Mouse (Mus musculus): ENCODE measurements around the gene Bfsp1. TPM values are rescaled to one million over a fixed set of nuclear protein-coding genes. Genes with fewer than 3 reads are reported as not detected.

Gene Bfsp1
- polyA plus RNA-seq, 1 experiment from 2014 or later = 2.3 TPM

- ATAC-seq (ENCODE audit: insufficient number of reproducible peaks, low FRiP score) = no peak
- no peak overlapping the region for H3K4me2 ChIP-seq
- 77% methylated on average over 15 of the region's 15 CpGs for WGBS
- H3K36me3 ChIP-seq = no peaks in the 10 kb centered on the region
- no peaks in the 10 kb centered on the region for H3K27me3 ChIP-seq (replicated peaks)
- no peak overlapping the region for H3K9ac ChIP-seq
- H3K9me3 ChIP-seq (replicated peaks) = 0 out of 2 replicates have a peak, but pooled peaks cover 5% of the 10 kb centered on the region
- no peak overlapping the region for H3K27ac ChIP-seq (ENCODE audit: poor library complexity, severe bottlenecking)
- H3K4me1 ChIP-seq (replicated peaks) = no peaks in the 10 kb centered on the region
- H3K4me3 ChIP-seq = no peak overlapping the region
These were observed 26.3 kb upstream of the Bfsp1 start for GRCm38 (mm10) chr2:143889131-143889859.

GRCm38 (mm10) chr2:143882606-143883288 lies 19.8 kb upstream of the Bfsp1 start:
- WGBS = 30% methylated on average over 10 of the region's 10 CpGs
- H3K27ac ChIP-seq (ENCODE audit: poor library complexity, severe bottlenecking) = no peak overlapping the region
- ATAC-seq (ENCODE audit: insufficient number of reproducible peaks, low FRiP score) = no peak

GRCm38 (mm10) chr2:143882002-143882401 lies 19.0 kb upstream of the Bfsp1 start:
- Histone ChIP-seq H3K27me3 (replicated peaks) (no peaks in the 10 kb centered on the region), H3K9me3 (replicated peaks) (no peaks in the 10 kb centered on the region), H3K36me3 (no peaks in the 10 kb centered on the region), H3K4me3 (no peak overlapping the region), H3K9ac (no peak overlapping the region), H3K4me1 (replicated peaks) (peaks cover 14% of the 10 kb centered on the region), H3K4me2 (no peak overlapping the region), H3K27ac (ENCODE audit: poor library complexity, severe bottlenecking) (no peak overlapping the region)
- 81% methylated on average over 4 of the region's 4 CpGs for WGBS
- ATAC-seq (ENCODE audit: insufficient number of reproducible peaks, low FRiP score) = no peak

More at GRCm38 (mm10) chr2:143882606-143883288, 19.8 kb upstream of the Bfsp1 start:
- Histone ChIP-seq H3K4me3 (no peak overlapping the region), H3K4me2 (no peak overlapping the region), H3K9me3 (replicated peaks) (no peaks in the 10 kb centered on the region), H3K36me3 (no peaks in the 10 kb centered on the region), H3K9ac (no peak overlapping the region), H3K4me1 (replicated peaks) (peaks cover 8% of the 10 kb centered on the region; the same call in 1 of the 2 replicates), H3K27me3 (replicated peaks) (no peaks in the 10 kb centered on the region)

GRCm38 (mm10) chr2:143879311-143879710 lies 16.3 kb upstream of the Bfsp1 start:
- no peak overlapping the region for H3K9ac ChIP-seq
- H3K4me2 ChIP-seq = no peak overlapping the region
- no peaks in the 10 kb centered on the region for H3K9me3 ChIP-seq (replicated peaks)
- H3K27me3 ChIP-seq (replicated peaks) = no peaks in the 10 kb centered on the region
- H3K4me1 ChIP-seq (replicated peaks) = peaks cover 23% of the 10 kb centered on the region
- H3K36me3 ChIP-seq = no peaks in the 10 kb centered on the region
- H3K27ac ChIP-seq (ENCODE audit: poor library complexity, severe bottlenecking) = no peak overlapping the region
- ATAC-seq (ENCODE audit: insufficient number of reproducible peaks, low FRiP score) = no peak
- H3K4me3 ChIP-seq = no peak overlapping the region
- 90% methylated on average over 6 of the region's 6 CpGs for WGBS

- no peak overlapping the region for H3K4me2 ChIP-seq
- WGBS = 66% methylated on average over 4 of the region's 4 CpGs
- no peaks in the 10 kb centered on the region for H3K27me3 ChIP-seq (replicated peaks)
- H3K27ac ChIP-seq (ENCODE audit: poor library complexity, severe bottlenecking) = peak overlapping the region; percentile 54; the same call in 1 of the 2 replicates
- H3K4me3 ChIP-seq = no peak overlapping the region
- no peak for ATAC-seq (ENCODE audit: insufficient number of reproducible peaks, low FRiP score)
- no peaks in the 10 kb centered on the region for H3K9me3 ChIP-seq (replicated peaks)
- no peak overlapping the region for H3K9ac ChIP-seq
- no peaks in the 10 kb centered on the region for H3K36me3 ChIP-seq
- H3K4me1 ChIP-seq (replicated peaks) = peaks cover 28% of the 10 kb centered on the region
These were observed 14.1 kb upstream of the Bfsp1 start for GRCm38 (mm10) chr2:143876929-143877632.

GRCm38 (mm10) chr2:143876026-143876425 lies 13.1 kb upstream of the Bfsp1 start:
- H3K9me3 ChIP-seq (replicated peaks) = no peaks in the 10 kb centered on the region
- H3K9ac ChIP-seq = no peak overlapping the region
- H3K36me3 ChIP-seq = no peaks in the 10 kb centered on the region
- H3K27me3 ChIP-seq (replicated peaks) = no peaks in the 10 kb centered on the region
- peaks cover 39% of the 10 kb centered on the region for H3K4me1 ChIP-seq (replicated peaks)
- H3K4me3 ChIP-seq = no peak overlapping the region
- no peak overlapping the region for H3K4me2 ChIP-seq
- H3K27ac ChIP-seq (ENCODE audit: poor library complexity, severe bottlenecking) = peak overlapping the region; percentile 41; the same call in 1 of the 2 replicates
- no peak for ATAC-seq (ENCODE audit: insufficient number of reproducible peaks, low FRiP score)
- WGBS = 30% methylated on average over 1 of the region's 1 CpGs

- peak overlapping the region; percentile 53 for H3K4me2 ChIP-seq
- H3K4me1 ChIP-seq (replicated peaks) = peaks cover 32% of the 10 kb centered on the region
- no peaks in the 10 kb centered on the region for H3K27me3 ChIP-seq (replicated peaks)
- no peaks in the 10 kb centered on the region for H3K36me3 ChIP-seq
- no peak overlapping the region for H3K4me3 ChIP-seq
- no peaks in the 10 kb centered on the region for H3K9me3 ChIP-seq (replicated peaks)
- ATAC-seq (ENCODE audit: insufficient number of reproducible peaks, low FRiP score) = peak; percentile 92
- H3K9ac ChIP-seq = peak overlapping the region; percentile 42
- H3K27ac ChIP-seq (ENCODE audit: poor library complexity, severe bottlenecking) = peak overlapping the region; percentile 96
- WGBS = 3% methylated on average over 10 of the region's 10 CpGs
These were observed 8.1 kb upstream of the Bfsp1 start for GRCm38 (mm10) chr2:143870936-143871688.

- 0 out of 2 replicates have a peak, but pooled peaks have one; percentile 8 for ATAC-seq (ENCODE audit: insufficient number of reproducible peaks, low FRiP score)
- Histone ChIP-seq H3K4me2 (0 out of 2 replicates have a peak overlapping the region, but pooled peaks have one; percentile 19), H3K9me3 (replicated peaks) (no peaks in the 10 kb centered on the region), H3K4me1 (replicated peaks) (peaks cover 26% of the 10 kb centered on the region), H3K9ac (no peak overlapping the region), H3K4me3 (no peak overlapping the region), H3K27me3 (replicated peaks) (no peaks in the 10 kb centered on the region), H3K36me3 (no peaks in the 10 kb centered on the region), H3K27ac (ENCODE audit: poor library complexity, severe bottlenecking) (no peak overlapping the region)
- WGBS = 2% methylated on average over 6 of the region's 6 CpGs
These were observed 4.4 kb upstream of the Bfsp1 start for GRCm38 (mm10) chr2:143867326-143867725.

- WGBS = 64% methylated on average over 8 of the region's 8 CpGs
- Histone ChIP-seq H3K27ac (ENCODE audit: poor library complexity, severe bottlenecking) (no peak overlapping the region), H3K4me3 (no peak overlapping the region), H3K4me1 (replicated peaks) (0 out of 2 replicates have a peak, but pooled peaks cover 4% of the 10 kb centered on the region), H3K4me2 (no peak overlapping the region), H3K27me3 (replicated peaks) (no peaks in the 10 kb centered on the region), H3K9me3 (replicated peaks) (no peaks in the 10 kb centered on the region), H3K36me3 (no peaks in the 10 kb centered on the region), H3K9ac (no peak overlapping the region)
- no peak for ATAC-seq (ENCODE audit: insufficient number of reproducible peaks, low FRiP score)
These were observed 1.6 kb upstream of the Bfsp1 start for GRCm38 (mm10) chr2:143864600-143864999.

GRCm38 (mm10) chr2:143859166-143859565 lies 3.8 kb downstream of the Bfsp1 start:
- no peak for ATAC-seq (ENCODE audit: insufficient number of reproducible peaks, low FRiP score)
- Histone ChIP-seq H3K27ac (ENCODE audit: poor library complexity, severe bottlenecking) (no peak overlapping the region), H3K36me3 (no peaks in the 10 kb centered on the region), H3K9me3 (replicated peaks) (no peaks in the 10 kb centered on the region), H3K27me3 (replicated peaks) (no peaks in the 10 kb centered on the region), H3K4me2 (no peak overlapping the region), H3K9ac (no peak overlapping the region), H3K4me3 (no peak overlapping the region), H3K4me1 (replicated peaks) (no peaks in the 10 kb centered on the region)
- 73% methylated on average over 2 of the region's 2 CpGs for WGBS

Data from heart, embryonic 12.5 days (tissue).